Mouse (Mus musculus): ENCODE data around the gene Kcnk4.

GRCm38 (mm10) chr19:6951994-6952711 lies 17.8 kb upstream of the Kcnk4 start:
- TF ChIP-seq POLR2A (IDR thresholded peaks at IDR 0.05; ENCODE audit: low read depth, low read length) (no peak; the same call in 1 of the 2 replicates), CTCF (IDR thresholded peaks at IDR 0.05; ENCODE audit: extremely low read depth, insufficient read length, insufficient replicate concordance, low read depth, low read length) (no peak)
